Mouse (Mus musculus): Measurements from ENCODE around the gene Ncbp1.

- no peak for TF ChIP-seq CTCF (IDR thresholded peaks at IDR 0.05; ENCODE audit: low read depth)
- no peak for TF ChIP-seq EP300 (IDR thresholded peaks at IDR 0.05; ENCODE audit: low read depth)
Measured at GRCm38 (mm10) chr4:46129311-46130004, 9.0 kb upstream of the Ncbp1 start.

Measured in heart, postnatal 0 days (tissue).